Mouse (Mus musculus): Measurements from ENCODE around the gene Scarb1.

Scarb1 gene

GRCm38 (mm10) chr5:125235874-125236273 is 105.0 kb downstream of the Scarb1 start:
- DNase-seq (ENCODE audit: low spot score in 2 of 2) = no peak

DNA sequence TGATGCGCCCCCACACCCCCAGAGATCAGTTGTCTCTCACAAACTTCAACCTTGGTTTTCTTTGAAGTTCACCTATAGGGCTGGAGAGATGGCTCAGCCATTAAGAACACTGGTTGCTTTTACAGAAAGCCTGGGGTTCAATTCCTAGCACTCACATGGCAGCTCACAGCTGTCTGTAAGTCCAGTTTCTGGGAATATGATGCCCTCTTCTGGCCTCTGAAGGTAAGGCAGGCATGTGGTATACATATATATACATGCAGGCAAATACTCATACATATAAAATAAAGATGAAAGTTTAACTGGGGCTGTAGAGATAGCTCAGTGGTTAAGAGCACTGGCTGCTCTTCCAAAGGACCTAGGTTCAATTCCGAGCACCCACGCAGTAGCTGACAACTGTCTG is 105.5 kb downstream of the Scarb1 start:
- DNase-seq (ENCODE audit: low spot score in 2 of 2) = no peak

- DNase-seq (ENCODE audit: low spot score in 2 of 2) = no peak
Observed at GRCm38 (mm10) chr5:125234399-125234798, 106.5 kb downstream of the Scarb1 start.

DNA sequence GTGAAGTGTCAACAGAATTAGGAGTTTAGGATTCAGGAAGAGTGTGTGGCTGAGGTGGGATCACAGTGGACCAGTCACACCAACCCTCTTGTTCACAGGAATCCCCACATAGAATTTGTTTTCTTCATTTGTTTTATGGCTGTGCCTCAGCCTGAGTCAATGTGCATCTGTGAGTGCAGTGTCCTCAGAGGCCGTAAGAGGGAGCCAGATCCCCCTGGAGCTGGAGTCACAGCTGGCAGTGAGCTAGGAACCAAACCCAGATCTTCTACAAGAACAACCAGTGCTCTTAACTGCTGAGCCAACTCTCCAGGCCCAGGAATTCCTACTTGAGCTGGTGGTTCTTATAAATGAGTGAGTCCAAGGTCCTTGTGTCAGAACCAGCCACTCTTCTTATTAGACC is 107.4 kb downstream of the Scarb1 start:
- no peak for DNase-seq (ENCODE audit: low spot score in 2 of 2)

DNA sequence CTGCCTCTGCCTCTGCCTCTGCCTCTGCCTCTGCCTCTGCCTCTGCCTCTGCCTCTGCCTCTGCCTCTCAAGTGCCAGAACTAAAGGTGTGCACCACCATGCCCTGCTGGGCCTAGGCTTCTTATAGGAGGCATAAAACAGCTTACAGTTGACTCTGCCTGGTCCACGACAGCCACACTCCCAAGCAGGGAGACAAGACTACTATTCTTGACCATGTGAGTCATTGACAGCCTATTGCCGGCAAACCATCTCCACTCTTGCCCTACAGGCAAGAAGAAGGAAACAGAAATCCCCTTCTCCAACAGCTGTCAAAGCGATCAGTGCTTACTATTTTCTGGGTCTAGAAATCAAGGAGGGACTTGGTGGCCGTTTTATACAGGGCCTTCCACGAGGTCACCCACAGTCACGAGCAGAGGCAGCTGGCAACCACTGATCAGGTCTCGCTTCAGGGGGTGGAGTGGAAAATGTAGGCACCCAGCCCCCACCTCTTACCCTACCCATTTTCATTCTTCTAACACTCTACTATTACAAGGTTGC is 108.4 kb downstream of the Scarb1 start:
- no peak for DNase-seq (ENCODE audit: low spot score in 2 of 2)

DNA sequence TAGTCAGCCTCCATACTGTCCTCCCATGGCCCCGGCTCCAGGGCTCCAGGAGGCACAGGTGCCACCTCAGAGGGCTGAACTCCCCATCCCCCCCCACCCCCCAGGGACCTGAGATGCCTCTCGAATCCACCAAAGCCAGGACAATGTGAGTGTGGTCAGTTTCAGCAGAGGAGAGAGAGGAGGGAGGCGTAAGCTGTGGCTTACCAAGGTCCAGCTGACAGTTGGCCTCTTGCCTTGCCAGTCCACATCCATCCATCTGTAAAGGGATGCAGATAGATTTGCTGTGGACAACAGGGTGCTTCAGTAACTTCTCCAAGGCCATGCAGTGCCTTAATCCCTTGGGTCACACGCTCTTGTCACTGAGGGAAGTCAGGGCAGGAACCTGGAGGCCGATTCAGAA is 110.4 kb downstream of the Scarb1 start:
- DNase-seq (ENCODE audit: low spot score in 2 of 2) = no peak

DNA sequence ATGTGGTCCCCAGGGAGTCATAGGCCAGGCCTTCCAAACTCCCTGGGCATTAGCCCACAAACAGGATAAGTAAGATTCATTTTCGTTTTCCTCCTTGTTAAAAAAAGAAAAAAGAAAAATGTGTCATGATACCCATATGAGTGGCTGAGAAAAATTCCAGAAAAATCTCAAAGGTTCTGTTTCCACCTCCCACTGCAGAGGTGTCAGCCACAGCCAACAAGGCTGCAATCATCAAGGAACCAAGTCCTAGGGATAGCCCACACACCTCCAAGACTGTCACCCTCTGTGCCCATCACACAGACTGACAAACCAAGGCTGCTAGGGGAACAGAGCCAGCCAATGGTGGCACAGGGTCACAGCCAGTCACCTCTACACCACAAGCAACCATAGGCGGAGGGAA is 111.8 kb downstream of the Scarb1 start:
- DNase-seq (ENCODE audit: low spot score in 2 of 2) = no peak

DNA sequence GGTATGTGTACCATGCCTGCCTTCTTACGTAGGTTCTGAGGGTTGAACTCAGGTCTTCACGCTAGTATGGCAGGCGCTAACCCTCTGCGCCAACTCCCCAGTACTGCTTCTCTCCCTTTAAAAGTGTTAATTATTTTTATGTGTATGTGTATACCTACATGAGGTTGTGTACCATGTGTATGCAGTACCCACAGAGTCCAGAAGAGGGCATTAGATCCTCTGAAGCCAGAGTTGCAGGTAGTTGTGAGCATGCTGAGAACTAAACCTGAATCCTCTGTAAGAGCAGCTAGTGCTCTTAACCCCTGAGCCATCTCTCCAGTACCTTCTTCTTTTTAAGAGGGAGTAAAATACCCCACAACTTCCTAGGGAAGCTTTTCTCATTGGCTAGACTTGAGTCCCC is 113.2 kb downstream of the Scarb1 start:
- no peak for DNase-seq (ENCODE audit: low spot score in 2 of 2)

Data from left cerebral cortex, adult 9 months (tissue).